Mouse (Mus musculus) MEL (cell line): ENCODE data around the gene Cux1. TPM values are rescaled to one million over a fixed set of nuclear protein-coding genes. Genes with fewer than 3 reads are reported as not detected.

Source experiments
- DNase-seq: peaks from one replicate; pipeline ENCODE4 v3.0.0; 2011; ENCODE audit warnings: low read depth, low spot score
- H3K27ac ChIP-seq: 2 replicates; pipeline ENCODE4 v1.5.1; 2012; ENCODE audit warnings: low read depth, mild to moderate bottlenecking, control low read depth, low read length, moderate library complexity; ENCODE audit not compliant: control insufficient read depth
- H3K27me3 ChIP-seq, 2 experiments: fragments of 150-350 bp in 1 of 2; sonication (generic) in 1 of 2; 2 replicates each; pipeline ENCODE4 v1.6.1; 2012; ENCODE audit warnings: low read length in 2 of 2, mild to moderate bottlenecking in 2 of 2, improper control_type of control experiment in 1 of 2, moderate library complexity in 1 of 2; ENCODE audit not compliant: insufficient read depth in 2 of 2, control insufficient read depth in 1 of 2
- H3K36me3 ChIP-seq, 2 experiments: 2 replicates each; pipeline ENCODE4 v1.6.1; 2012 to 2014; ENCODE audit warnings: low read length in 2 of 2, improper control_type of control experiment in 1 of 2, inconsistent platforms in 1 of 2, mild to moderate bottlenecking in 1 of 2; ENCODE audit not compliant: insufficient read depth in 2 of 2, control insufficient read depth in 1 of 2
- H3K4me1 ChIP-seq, 2 experiments: fragments of 150-350 bp in 1 of 2; sonication (generic) in 1 of 2; 2 replicates each; pipeline ENCODE4 v1.6.1; 2012; ENCODE audit warnings: low read length in 2 of 2, improper control_type of control experiment in 1 of 2, mild to moderate bottlenecking in 1 of 2; ENCODE audit not compliant: insufficient read depth in 2 of 2, control insufficient read depth in 1 of 2
- H3K4me3 ChIP-seq, 2 experiments: fragments of 150-350 bp in 1 of 2; sonication (generic) in 1 of 2; 2 replicates each; pipeline ENCODE4 v1.5.1; 2012; ENCODE audit warnings: low read depth in 2 of 2, low read length in 2 of 2, mild to moderate bottlenecking in 2 of 2, moderate library complexity in 2 of 2, control low read depth in 1 of 2, improper control_type of control experiment in 1 of 2; ENCODE audit not compliant: control insufficient read depth in 1 of 2, insufficient read depth in 1 of 2
- H3K79me2 ChIP-seq: 2 replicates; pipeline ENCODE4 v1.6.1; 2012; ENCODE audit warnings: mild to moderate bottlenecking, low read length, moderate library complexity; ENCODE audit not compliant: control insufficient read depth, poor library complexity, insufficient read depth
- H3K9ac ChIP-seq: 2 replicates; pipeline ENCODE4 v1.6.1; 2012; ENCODE audit warnings: low read depth, mild to moderate bottlenecking, control low read depth, low read length, moderate library complexity; ENCODE audit not compliant: control insufficient read depth, poor library complexity, severe bottlenecking
- H3K9me3 ChIP-seq: fragments of 150-350 bp; sonication (generic); replicated peaks from 2 replicates; pipeline ENCODE4 v1.6.1; 2012; ENCODE audit warnings: mild to moderate bottlenecking, low read length, improper control_type of control experiment, moderate library complexity; ENCODE audit not compliant: insufficient read depth
- BHLHE40 ChIP-seq: IDR thresholded peaks from 2 replicates; pipeline ENCODE4 v1.6.1; 2012; ENCODE audit warnings: low read depth, mild to moderate bottlenecking, inconsistent platforms, low read length, improper control_type of control experiment, borderline replicate concordance
- GATA1 ChIP-seq: IDR thresholded peaks from 2 replicates; pipeline ENCODE4 v1.6.1; 2011; ENCODE audit warnings: low read depth, low read length, improper control_type of control experiment
- HCFC1 ChIP-seq: IDR thresholded peaks from 2 replicates; pipeline ENCODE4 v1.6.1; 2012; ENCODE audit warnings: low read depth, mild to moderate bottlenecking, inconsistent platforms, low read length, improper control_type of control experiment, moderate library complexity
- KAT2A ChIP-seq: conservative IDR thresholded peaks from 2 replicates; pipeline ENCODE4 v1.6.1; 2012; ENCODE audit warnings: low read depth, low read length, improper control_type of control experiment, inconsistent platforms
- MAFK ChIP-seq: IDR thresholded peaks from 2 replicates; pipeline ENCODE4 v1.6.1; 2011; ENCODE audit warnings: low read depth, mild to moderate bottlenecking, low read length, improper control_type of control experiment, borderline replicate concordance
- MEF2A ChIP-seq: IDR thresholded peaks from 2 replicates; pipeline ENCODE4 v1.6.1; 2014; ENCODE audit warnings: low read depth, mild to moderate bottlenecking, inconsistent platforms, low read length, improper control_type of control experiment; ENCODE audit not compliant: poor library complexity, insufficient replicate concordance, severe bottlenecking; ENCODE audit errors: extremely low read depth
- MYB ChIP-seq: IDR thresholded peaks from 2 replicates; pipeline ENCODE4 v1.6.1; 2011; ENCODE audit warnings: mild to moderate bottlenecking, low read depth, low read length, improper control_type of control experiment
- POLR2A ChIP-seq, 2 experiments: IDR thresholded peaks; 2 replicates each; pipeline ENCODE4 v1.6.1; 2011 to 2012; ENCODE audit warnings: low read length in 2 of 2, mild to moderate bottlenecking in 2 of 2, control low read depth in 1 of 2, improper control_type of control experiment in 1 of 2, low read depth in 1 of 2, moderate library complexity in 1 of 2; ENCODE audit not compliant: control insufficient read depth in 1 of 2, insufficient read depth in 1 of 2, poor library complexity in 1 of 2
- POLR2AphosphoS5 ChIP-seq: IDR thresholded peaks from 2 replicates; pipeline ENCODE4 v1.6.1; 2012; ENCODE audit warnings: low read depth, borderline replicate concordance, mild to moderate bottlenecking, inconsistent platforms, low read length, moderate library complexity, mixed read lengths
- RAD21 ChIP-seq: IDR thresholded peaks from 2 replicates; pipeline ENCODE4 v1.6.1; 2011; ENCODE audit warnings: mild to moderate bottlenecking, low read depth, low read length, improper control_type of control experiment
- RCOR1 ChIP-seq: IDR thresholded peaks from 2 replicates; pipeline ENCODE4 v1.6.1; 2012; ENCODE audit warnings: low read depth, mild to moderate bottlenecking, inconsistent platforms, low read length, improper control_type of control experiment
- SIN3A ChIP-seq: IDR thresholded peaks from 2 replicates; pipeline ENCODE4 v1.6.1; 2012; ENCODE audit warnings: low read length, improper control_type of control experiment, inconsistent platforms
- SMC3 ChIP-seq: IDR thresholded peaks from 2 replicates; pipeline ENCODE4 v1.6.1; 2011; ENCODE audit warnings: low read depth, low read length, improper control_type of control experiment
- TAL1 ChIP-seq: IDR thresholded peaks from 2 replicates; pipeline ENCODE4 v1.6.1; 2012; ENCODE audit warnings: mild to moderate bottlenecking, inconsistent platforms, low read length, moderate library complexity, mixed read lengths
- ZNF384 ChIP-seq: IDR thresholded peaks from 2 replicates; pipeline ENCODE4 v1.6.1; 2012; ENCODE audit warnings: low read depth, mild to moderate bottlenecking, inconsistent platforms, low read length, improper control_type of control experiment
- polyA plus RNA-seq, 2 experiments: library from polyadenylated mRNA; stranded (reverse) in 1 of 2; unstranded in 1 of 2; fragments of >175 nt in 1 of 2; fragments of >200 nt in 1 of 2; gene quantifications; 2 replicates each; pipeline versions ENCODE4 v1.2.1 to v1.2.4; 2012; ENCODE audit warnings: low replicate concordance in 2 of 2, low read depth in 1 of 2; ENCODE audit not compliant: insufficient read length in 2 of 2, insufficient read depth in 1 of 2, missing spikeins in 1 of 2
- total RNA-seq: library from RNA; depleted of rRNA; stranded (reverse); fragments of 300-350 nt; gene quantifications from 2 replicates; pipeline ENCODE4 v1.2.3, GENCODE M21; 2012

Cux1 gene
- total and polyA plus RNA-seq, 3 experiments: 71.1 to 104 TPM; not detected in 1

DNA sequence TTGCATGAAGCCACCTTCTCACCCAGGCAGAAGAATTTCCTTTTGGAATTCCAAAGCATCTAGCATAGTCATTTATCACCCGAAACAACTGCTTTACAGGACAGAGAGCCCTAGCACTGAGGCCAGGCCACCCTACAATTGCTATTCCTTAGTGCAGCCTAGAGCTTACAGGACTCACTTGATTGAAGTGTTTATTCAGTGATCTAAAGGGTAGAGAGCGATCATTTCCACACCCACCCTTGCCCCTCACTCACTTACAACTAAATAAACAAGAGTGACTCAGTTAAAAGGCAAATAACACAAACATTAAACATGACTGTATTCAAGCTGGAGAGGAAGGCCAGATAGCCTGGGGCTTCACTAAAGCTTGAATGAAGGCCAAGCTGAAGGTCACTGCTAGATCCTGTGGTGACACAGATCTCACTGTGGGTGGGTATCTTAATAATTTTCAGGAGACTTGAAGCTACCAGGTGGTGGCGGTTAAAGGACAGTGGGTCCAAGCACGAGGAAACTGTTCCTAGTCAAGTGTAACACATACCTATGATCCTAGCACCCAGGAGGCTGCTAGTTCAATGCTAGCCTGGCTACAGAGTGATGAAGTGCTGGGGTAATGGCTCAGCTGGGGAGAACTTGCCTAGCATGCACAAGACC, 140.0 kb downstream of the Cux1 start:
- H3K27me3 ChIP-seq: no peaks in the 10 kb centered on the region
- H3K4me3 ChIP-seq: no peak overlapping the region
- H3K27ac ChIP-seq: no peak overlapping the region
- TF ChIP-seq SMC3 (no peak), BHLHE40 (no peak), RAD21 (no peak), MAFK (no peak), POLR2A (IDR thresholded peaks at IDR 0.05; ENCODE audit: control insufficient read depth in 1 of 2, insufficient read depth in 1 of 2, low read depth in 1 of 2, low read length in 2 of 2, poor library complexity in 1 of 2) (no peak), RCOR1 (no peak), HCFC1 (no peak), POLR2AphosphoS5 (no peak), KAT2A (no peak), MEF2A (no peak), TAL1 (no peak)
- H3K9ac ChIP-seq: no peak overlapping the region
- H3K79me2 ChIP-seq: no peaks in the 10 kb centered on the region; the same call in 1 of the 2 replicates
- peaks cover 7 to 13% of the 10 kb centered on the region in 2 experiments for H3K36me3 ChIP-seq
- no peak for DNase-seq
- peaks cover 8 to 11% of the 10 kb centered on the region in 2 experiments for H3K4me1 ChIP-seq
- no peaks in the 10 kb centered on the region for H3K9me3 ChIP-seq

DNA sequence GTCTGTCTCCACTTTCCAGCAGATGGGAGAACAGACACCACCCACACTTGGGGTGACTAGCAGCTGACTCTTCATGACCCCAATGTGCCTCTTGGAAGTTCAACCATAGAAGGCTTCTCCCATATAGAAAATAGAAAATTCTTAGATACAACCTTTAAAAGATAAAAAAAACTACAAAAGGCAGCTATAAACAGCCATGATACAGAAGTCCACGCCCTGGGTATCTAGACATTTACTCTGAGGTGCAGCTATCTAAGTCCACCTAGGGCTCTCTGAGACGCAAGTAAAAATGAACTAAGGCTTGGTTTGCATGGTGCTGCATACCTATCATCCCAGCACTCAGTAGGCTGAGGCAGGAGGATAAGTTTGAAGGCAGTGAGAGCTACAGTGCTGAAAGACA, 144.3 kb downstream of the Cux1 start:
- H3K9ac ChIP-seq: no peak overlapping the region
- DNase-seq: no peak
- no peaks in the 10 kb centered on the region for H3K27me3 ChIP-seq
- H3K36me3 ChIP-seq: peaks cover 13 to 29% of the 10 kb centered on the region in 2 experiments; a peak in 3 of 4 replicates
- TF ChIP-seq ZNF384 (peak; percentile 92), GATA1 (no peak)
- H3K9me3 ChIP-seq: no peaks in the 10 kb centered on the region
- H3K4me1 ChIP-seq: peaks cover 24 to 32% of the 10 kb centered on the region in 2 experiments
- H3K27ac ChIP-seq: no peak overlapping the region
- H3K79me2 ChIP-seq: peaks cover 7% of the 10 kb centered on the region
- H3K4me3 ChIP-seq: no peak overlapping the region

DNA sequence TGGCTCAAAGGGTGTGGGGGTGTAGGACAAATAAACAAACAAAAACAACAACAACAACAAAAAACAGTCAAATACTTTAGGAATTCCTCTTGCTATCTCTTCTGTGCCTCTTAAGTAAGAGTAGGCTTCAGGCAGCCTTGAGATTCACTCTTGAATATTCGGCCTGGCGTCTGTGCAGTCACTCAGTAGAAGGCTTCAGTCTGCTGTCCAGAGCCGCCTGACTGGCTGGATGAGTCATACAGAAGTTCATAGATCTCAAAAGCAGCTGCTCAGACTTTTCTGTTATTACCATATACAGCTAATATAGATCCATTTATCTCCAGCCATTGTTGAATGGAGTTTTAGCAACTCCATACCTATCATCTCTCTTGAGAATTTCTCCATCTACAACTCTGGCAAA, 145.4 kb downstream of the Cux1 start:
- Histone ChIP-seq H3K4me1 (peaks cover 24 to 32% of the 10 kb centered on the region in 2 experiments), H3K4me3 (no peak overlapping the region), H3K27ac (no peak overlapping the region; the same call in 1 of the 2 replicates), H3K36me3 (peaks cover 13 to 29% of the 10 kb centered on the region in 2 experiments; a peak in 3 of 4 replicates), H3K9me3 (no peaks in the 10 kb centered on the region), H3K27me3 (no peaks in the 10 kb centered on the region), H3K9ac (no peak overlapping the region), H3K79me2 (peaks cover 7% of the 10 kb centered on the region)
- peak; percentile 43 for DNase-seq
- TF ChIP-seq MYB (no peak), SIN3A (peak; percentile 22; the same call in 1 of the 2 replicates)
